Mouse (Mus musculus) granulocyte monocyte progenitor cell, adult 5-6 weeks (primary cell): Measurements from ENCODE around the gene Tst. TPM values are rescaled to one million over a fixed set of nuclear protein-coding genes. Genes with fewer than 3 reads are reported as not detected.
A peak's percentile ranks its signal among the peaks of the same experiment; 100 is the strongest.

Experiments
- ATAC-seq: replicated peaks from 2 replicates; pipeline ENCODE4 v1.8.0; 2016; ENCODE audit warnings: mild to moderate bottlenecking, moderate TSS enrichment, inconsistent platforms; ENCODE audit not compliant: poor library complexity, severe bottlenecking
- total RNA-seq, 2 experiments: library from RNA; stranded (forward) in 1 of 2; stranded (reverse) in 1 of 2; fragments of 200-712, 200-1000 nt in 1 of 2; fragments of >200 nt in 1 of 2; fragmentation: Nextera tagmentation in 1 of 2; gene quantifications; 2 replicates each; pipeline ENCODE4 v1.2.3; 2014 to 2017

Tst gene
- total RNA-seq (2014; fragmentation: Nextera tagmentation) (18.7 and 29.9 TPM in 2 replicates), total RNA-seq (2017) (12.6 and 16.5 TPM in 2 replicates)

DNA sequence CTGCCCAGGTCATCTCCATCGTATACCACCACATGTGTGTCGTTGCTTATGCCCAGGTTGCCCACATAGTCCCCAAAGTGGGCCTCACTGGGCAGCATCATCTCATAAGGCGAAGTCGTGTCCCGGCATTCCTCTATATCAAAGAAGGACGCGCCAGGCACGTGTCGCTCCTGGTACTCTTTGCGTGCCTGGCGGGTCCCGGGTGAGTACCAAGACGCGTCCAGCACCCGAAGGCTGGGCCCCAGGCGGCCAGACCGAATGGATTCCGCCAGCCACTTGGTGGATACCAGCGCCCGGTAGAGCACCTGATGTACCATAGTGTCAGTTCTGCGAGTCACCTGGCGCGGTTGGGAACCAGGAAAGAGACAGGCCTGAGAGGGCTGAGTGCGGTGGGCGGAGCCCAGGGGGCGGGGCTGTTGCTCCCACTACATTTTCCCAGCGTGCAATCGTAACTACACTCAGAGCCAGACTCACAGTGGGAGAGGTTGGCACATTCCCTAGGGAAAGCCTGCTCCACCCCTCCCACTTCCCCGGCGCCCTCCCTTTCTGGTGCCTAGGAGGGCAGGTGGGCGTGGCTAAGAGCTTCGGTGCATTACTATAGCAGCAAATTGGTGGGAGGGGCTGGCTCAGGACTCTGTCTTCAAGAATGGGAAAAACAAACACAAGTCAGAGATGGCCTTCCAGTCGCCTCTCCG is at the start of gene Tst:
Gene Tst (minus strand): TSS at position 391 of the 695 bp plus-strand sequence.
- peak; percentile 33 for ATAC-seq

DNA sequence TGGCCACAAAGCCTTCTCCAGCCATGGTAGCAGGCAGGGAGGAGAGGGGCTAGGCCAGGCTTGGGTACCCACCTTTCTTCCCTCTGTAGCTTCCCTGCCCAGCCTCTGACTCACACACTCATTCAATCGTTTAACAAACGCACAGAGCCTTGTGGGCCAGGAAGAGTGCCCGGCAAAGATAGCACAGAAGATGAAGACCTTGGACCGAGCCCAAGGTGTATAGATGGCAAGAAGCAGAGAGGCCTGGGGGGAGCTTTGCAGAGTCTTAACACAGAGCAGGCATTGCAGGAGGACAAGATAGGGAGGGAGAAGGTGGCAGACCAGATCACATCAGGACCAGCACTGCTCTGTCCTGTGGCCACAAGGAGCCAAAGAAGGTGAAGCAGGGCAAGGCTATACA is 49.5 kb upstream of the Tst start:
- ATAC-seq: no peak

DNA sequence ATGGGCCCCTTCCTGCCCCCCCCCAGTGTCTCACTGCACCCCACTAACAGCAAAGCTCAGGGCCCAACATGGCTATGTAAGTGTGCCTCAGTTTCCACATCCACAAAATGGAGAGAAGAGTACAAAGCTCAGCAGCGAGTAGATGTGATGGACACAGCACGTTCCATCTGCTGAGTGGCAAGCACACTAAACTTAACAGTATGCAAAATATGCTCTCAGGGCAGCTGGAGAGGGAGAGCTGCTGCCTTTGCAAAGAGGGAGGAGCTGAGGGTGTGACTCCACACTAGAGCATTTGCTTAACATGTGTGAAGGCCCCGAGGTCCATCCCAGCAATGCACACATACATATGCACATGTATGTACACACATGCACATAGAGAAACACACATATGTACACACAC is 47.2 kb upstream of the Tst start:
- no peak for ATAC-seq

DNA sequence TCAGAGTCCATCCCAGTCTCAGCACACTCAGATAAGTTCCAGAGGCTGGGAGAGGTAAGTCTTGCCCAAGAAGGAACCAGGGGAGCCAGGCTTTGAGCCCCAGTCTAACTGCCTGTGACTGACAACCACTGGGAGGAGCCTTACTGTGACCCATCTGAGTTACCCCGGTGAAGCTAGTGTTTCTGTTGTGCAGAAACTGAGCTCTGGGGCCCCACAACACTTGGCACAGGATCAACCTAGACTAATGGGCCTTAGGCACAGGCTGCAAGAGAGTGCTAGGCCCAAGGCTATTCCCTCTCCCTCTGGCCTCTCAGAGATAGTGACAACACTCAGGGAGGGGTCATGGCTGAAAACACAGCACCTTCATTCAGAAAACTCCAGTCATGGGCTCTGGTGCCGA is 45.5 kb upstream of the Tst start:
- no peak for ATAC-seq

DNA sequence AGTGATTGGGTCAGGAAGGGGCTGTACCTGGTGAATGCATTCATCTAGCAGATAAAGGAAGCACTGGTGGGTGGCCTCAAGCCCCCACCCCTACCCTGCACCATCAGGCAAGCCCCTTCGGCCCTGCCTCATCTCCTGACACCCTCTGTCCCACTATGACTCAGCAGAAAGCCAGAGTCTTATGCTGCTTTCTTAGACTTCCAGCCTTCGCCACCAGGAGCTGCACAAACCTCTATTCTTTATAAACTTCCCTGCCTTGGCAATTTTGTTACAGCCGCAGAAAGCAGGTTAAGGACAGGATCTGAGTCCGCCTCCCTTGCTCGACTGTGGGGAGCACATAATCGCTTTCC is 44.7 kb upstream of the Tst start:
- ATAC-seq: peak; percentile 17

DNA sequence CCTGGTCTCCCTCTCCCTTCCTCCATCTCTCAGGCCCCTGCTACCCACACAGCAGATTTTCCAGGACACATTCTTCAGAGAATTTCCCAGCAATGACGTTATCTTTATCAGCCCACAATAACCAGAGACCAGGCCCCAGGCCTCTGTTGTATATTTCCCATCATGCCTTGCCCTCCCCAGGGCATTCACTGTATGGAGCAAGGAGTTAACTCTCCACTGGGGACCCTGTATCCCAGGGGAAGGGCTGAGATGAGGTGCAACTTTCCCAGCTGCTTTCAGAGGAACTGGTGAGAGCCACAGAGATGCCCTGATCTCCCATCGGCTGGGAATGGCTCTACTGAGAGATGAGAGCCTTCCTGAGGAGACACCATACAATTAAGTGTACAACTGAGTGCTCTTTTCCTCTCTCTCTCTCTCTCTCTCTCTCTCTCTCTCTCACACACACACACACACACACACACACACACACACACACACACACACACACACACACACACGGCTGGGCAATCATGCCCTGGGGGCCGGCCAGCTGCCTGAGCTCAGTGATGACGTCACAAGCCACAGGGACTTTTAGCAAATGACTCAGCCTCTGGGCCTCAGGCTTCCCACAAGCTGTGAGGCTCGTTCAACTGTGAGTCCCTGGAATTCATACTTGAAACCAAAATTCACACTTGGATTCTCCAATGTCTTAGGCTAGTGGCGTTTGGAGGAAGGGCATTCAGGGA is 44.1 kb upstream of the Tst start:
- peak; percentile 73 for ATAC-seq

DNA sequence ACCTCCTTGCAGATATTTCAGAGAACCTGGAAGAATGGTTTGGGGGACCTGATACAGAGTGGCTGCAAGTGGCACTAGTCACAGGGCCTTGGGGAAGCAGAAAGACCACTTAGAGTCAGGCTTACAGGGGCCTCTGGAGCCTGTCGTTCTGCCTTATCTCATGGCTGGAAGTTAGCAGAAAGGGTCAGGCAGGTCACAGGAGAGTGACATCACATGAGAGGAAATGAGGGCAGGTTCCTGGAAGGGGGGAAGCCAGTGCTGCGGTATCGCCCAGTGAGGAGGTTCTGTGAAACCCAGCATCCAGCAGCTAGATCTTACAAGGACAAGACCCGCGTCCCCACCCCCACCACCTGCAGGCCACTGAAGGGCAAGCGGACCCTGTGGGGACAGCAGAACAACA is 43.4 kb upstream of the Tst start:
- ATAC-seq: no peak

DNA sequence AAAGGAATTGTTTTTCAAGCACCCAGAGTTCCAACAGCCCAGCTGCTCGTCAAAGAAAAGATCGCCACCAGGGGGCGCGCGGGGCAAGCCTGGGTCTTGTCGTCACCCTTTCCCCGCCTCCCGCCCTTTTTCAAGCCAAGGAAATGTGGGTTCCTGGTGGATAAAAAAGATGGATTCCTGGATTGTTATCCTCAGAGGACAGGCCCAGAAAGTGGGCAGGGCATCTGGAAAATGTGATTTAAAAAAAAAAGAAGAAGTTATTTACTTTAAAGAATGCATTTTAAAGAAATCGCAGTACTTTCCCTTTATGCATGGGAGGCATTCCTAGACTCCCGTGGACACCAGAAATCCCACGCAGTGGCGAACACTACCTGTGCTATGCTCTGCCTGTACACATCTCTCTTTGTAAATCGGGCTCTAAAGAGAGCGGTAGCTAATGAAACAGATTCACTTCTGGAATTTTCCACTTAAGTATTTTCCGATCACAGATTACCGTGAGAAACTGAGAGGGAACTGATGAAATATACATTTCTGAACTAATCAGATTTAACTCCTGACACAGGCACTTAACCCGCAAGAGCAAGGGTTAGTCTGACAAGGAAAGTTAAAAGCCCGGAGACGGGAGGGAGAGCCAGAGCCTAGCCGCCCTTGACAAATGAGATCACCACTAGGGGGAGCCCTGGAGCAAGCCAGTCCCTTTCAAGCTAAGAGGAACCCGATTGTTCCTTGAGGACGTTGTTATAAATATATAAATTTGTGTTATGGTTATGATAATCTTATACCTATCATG is 42.2 kb upstream of the Tst start:
- peak; percentile 54 for ATAC-seq

DNA sequence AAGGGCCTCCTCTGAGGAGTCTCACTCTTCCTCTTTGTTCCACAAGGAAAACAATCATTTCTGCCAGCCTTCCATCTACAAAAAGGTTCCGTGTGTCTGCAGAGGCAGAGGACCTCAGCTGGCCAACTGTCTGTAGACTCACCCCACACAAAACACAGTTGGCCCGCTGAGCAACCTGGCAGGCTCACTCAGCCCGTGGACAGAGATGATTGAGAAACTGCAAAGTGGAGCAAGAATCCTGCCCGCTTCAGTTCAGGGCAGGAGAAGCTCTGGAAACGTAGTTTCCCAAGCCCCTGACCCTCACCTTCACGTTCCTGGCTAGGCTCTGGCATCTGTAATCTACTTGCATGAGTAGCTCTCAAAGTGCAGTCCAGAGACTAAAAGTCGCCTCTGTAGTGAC is 41.4 kb upstream of the Tst start:
- ATAC-seq: no peak

DNA sequence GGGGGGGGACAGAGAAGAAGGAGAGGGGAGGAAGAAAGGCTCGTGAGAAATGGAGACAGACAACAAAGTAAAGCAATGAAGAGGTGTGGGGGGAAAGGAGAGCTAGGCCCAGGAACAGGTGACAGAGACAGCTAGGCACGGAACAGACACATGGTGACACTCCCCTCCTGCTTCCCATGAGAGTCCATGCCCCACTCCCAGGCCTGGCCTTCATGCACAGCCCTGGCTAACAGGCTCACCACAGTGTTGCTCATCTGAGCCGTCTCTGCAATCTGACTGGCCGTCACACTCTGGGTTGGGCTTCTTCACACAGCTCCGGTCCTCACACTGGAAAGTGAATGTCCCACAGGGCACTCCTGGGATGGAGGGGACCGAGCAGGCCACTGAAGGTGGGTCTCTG is 38.1 kb upstream of the Tst start:
- no peak for ATAC-seq

DNA sequence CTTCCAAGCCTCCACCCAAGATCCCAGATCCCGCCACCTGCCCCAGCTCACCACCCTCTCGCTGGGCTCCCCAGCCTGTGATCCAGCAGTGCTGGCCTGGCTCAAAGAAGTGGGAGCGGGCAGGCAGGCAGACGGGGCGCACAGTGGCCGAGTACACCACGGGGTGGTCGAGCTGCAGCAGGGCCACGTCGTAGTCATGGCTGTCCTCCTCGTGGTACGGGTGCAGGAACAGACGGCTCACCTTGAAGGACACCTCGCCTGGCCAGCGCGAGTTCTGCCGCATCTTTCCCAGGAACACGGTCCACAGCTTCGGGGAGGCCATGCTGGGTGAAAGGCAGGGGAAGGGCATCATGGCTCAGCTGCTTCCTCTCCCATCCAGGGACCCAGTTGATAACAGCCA is 36.5 kb upstream of the Tst start:
- ATAC-seq: no peak

DNA sequence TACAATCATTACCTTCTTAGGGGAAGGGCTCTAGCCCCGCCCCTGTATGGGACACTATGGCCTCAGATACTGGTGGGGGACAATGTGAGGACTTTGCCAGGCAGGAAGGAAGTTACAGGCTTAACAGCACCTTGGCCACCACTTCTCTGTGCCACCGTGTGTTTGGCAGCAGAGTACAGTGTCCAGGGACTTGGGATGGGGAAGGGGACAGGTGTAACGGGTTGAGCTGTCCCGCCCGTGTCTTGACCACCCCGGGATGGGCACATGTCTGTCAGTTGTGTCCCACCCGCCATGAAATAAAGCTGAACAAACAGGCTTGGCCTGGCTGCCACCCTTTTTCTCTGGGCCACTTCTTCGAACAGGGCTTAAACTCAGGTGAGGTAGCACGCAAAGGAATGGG is 33.3 kb upstream of the Tst start:
- ATAC-seq: no peak

DNA sequence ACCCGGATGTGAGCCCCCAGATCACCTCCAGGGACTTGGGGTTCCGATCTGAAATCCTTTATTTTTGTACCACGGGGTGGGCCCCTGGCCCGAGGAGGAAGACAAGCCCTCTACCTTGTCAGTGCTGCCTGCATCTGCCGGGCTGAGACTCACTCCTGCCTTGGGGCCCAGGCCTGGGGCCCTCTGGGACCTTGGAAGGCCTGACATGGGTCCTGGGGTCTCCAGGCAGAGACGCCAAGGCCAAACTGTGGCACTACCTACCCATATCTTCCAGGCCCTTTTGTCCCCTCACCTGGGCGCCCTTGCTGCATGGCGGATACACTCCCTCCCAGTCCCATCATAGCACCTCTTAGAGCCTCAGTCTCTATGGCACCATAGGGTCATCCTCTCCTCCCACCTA is 32.8 kb upstream of the Tst start:
- ATAC-seq: no peak

DNA sequence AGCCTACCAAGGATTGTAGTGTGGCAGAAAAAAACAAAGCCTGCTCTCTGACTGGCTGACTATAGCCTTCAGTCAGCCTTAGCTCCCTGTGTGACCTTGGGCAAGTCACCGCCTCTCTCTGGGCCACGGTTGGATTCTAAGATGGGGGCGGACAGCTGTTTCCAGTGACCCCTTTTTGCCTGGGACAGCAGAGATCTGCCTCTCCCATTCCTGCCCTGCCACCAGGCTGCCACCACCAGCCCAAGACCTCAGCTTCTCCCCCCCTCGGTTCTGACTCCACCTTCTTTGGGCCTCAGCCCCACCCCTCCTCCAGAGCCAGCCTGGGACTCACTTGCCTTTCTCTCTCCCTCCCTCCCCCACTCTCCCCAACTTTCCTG is 32.3 kb upstream of the Tst start:
- ATAC-seq: no peak

DNA sequence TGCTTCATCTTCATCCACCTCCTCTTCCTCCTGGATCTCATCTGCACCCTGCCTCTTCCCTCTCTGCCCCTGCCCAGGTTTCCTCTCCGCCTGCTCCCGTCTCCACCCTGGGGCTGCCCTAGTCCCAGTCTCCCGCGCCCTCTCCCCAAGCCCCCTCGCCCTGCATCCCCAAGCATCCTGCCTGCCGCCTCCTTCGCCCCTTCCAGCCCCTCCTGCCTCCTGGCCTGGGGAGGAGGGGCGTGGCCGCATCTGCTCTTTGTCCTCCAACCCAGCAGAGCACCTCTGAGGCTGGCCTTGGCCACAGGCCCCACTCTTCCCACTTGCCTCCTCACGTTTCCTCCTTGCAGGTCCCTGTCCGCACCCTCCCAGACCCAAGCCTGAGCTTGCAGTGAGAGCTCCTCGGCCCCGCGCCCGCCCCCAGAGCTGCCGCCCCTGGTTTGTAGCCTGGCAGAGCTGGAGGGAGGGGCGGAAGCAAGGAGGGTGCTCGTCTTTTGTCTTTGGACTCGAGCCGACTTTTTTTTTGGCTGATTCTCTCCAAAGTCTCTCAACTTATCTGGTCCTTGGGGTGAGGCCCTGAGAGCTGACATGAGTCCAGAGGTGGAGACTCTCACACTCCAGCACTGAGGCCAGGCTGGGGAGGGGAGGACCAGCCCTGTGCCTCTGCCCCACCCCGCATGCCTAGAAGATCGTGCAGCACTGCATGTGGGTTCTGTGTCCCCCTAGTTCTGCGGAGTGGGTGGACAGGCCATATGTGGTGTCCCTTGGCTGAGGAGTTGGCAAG is 31.7 kb upstream of the Tst start:
- ATAC-seq: no peak

DNA sequence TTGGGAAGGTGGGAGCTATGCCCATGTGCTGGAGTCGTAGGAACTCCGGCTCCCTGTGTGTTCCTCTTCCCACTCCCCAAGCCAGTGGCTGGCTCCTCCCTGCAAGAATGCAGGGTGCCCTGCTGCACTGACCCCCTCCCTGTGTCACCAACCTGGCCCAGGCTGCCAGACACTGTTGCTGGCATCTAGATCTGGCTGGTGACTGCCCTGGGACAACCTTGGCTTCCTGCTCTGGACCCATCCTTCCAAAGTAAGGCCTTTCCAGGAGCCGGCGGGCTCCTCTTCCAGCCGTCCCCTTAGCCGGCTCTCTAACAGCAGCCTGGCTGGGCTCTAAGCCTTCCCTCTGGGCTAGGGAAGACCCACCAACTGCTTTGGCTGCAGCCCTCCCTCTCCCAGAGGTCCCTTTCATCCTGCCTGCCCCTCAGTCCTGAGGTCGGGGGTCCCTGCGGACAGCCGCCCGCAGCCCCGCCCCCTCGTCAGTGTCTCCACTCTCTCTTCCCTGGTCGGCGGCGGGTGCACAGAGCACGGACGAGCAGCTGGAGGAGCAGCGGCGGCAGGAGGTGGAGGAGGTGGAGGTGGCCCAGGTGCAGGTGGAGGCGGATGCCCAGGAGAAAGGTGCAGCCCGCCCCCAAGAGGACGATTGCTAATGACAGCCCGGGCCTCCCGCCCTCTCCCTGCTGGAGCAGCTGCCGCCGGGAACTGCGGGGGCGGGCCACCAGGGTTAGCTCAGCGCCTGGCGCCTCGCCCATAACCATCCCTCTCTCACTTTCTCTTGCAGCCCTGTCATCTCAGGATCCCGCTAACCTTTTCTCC is 30.9 kb upstream of the Tst start:
- ATAC-seq: no peak

DNA sequence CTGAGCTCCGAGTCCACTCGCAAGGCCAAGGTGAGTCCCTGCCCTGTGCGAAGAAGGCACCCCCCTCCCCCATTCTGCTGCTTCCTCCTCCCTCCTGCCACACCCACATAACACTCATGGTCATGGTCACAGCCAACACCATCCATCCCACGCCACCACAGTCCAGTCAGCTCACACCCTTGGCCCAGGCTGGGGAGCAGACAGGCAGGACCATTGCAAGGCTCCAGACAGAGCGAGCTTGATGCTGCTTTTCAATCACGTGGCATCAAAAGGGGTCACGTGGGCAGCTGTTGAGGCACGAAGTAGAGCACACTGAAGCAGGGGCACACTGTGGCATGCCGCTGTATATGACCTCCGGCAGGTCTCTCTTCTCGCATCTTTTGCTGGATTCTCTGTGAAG is 30.0 kb upstream of the Tst start:
- ATAC-seq: no peak

DNA sequence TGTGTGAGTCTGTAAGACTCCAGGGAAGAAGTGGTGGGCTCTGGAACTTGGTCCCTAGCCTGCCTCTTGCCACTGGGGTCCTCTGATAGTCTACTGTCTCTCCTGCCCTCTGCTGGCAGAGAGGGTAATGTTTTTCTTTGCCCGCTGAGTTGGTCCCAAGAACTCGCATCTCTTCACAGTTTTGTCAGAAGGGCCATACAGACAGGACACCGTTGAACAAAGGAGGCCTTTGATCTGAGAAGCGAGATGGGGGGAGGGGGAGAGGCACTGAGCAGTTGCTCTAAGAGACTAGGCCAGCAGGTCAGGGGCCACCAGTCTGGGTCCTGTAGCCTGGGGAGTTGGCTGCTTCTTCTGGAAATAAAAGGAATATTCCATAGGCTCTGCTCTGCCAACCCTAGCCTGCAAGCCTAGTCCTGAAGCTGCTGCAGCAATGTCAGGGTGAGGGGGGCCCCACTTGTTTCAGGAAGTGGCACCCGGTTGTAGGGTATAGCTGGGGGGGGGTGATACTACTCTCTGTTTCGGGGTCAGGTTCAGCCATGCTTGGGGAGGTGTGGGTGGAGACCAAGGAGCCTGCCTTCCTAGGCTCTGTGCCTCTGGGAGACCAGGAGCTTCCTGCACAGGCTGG is 29.3 kb upstream of the Tst start:
- ATAC-seq: no peak

DNA sequence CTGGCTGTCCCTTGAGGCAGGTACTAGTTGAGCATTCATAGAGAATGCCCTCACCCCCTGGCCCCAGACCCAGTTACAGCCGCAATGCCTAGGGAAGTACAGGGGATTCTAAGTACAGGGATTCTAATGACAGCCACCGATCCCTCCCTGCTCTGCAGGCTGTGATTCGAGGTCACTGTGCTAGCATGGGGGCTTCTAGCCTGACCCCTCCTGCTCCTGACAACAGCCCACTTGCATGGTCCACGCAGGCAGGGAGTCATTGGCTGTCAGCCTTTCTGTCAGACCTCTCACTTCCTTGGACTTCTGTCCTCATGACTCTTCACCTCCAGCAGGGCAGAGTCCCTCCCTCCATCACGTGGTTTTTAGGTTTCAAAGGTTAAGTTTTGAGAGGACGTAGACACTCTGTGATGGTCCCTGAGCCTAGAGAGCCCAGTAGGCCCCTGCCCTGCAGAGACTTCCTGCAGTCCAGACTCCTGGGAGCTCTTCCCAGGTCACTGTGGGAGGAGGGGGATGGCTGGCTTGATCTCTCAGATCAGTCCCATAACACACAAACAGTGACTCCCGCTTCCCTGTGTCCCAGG is 25.9 kb upstream of the Tst start:
- ATAC-seq: no peak
